Mouse (Mus musculus) testis, postnatal 10 days (tissue): ENCODE data around the gene Rd3.
A peak's percentile ranks its signal among the peaks of the same experiment; 100 is the strongest.

Experiments used
- DNase-seq: peaks from one replicate; pipeline ENCODE4 v3.0.0; 2021; ENCODE audit warnings: low spot score

The Rd3 gene

GRCm38 (mm10) chr1:191977187-191977586 lies at the start of gene Rd3:
Rd3 (plus strand) TSS chr1:191977370.
- DNase-seq = peak; percentile 71

GRCm38 (mm10) chr1:191928345-191928744 lies 48.8 kb upstream of the Rd3 start:
- DNase-seq = no peak

- DNase-seq = no peak
These were observed 48.1 kb upstream of the Rd3 start for GRCm38 (mm10) chr1:191929065-191929464.

GRCm38 (mm10) chr1:191929897-191930524 lies 47.2 kb upstream of the Rd3 start:
- DNase-seq = no peak

GRCm38 (mm10) chr1:191930525-191931105 lies 46.6 kb upstream of the Rd3 start:
- no peak for DNase-seq

GRCm38 (mm10) chr1:191932286-191932985 lies 44.7 kb upstream of the Rd3 start:
- DNase-seq = no peak

- no peak for DNase-seq
These were observed 44.1 kb upstream of the Rd3 start for GRCm38 (mm10) chr1:191932986-191933632.

- peak; percentile 27 for DNase-seq
These were observed 33.5 kb upstream of the Rd3 start for GRCm38 (mm10) chr1:191943638-191944037.

GRCm38 (mm10) chr1:191945341-191945740 lies 31.8 kb upstream of the Rd3 start:
- peak; percentile 35 for DNase-seq

GRCm38 (mm10) chr1:191945756-191946155 lies 31.4 kb upstream of the Rd3 start:
- DNase-seq = peak; percentile 44

- peak; percentile 41 for DNase-seq
These were observed 30.9 kb upstream of the Rd3 start for GRCm38 (mm10) chr1:191946261-191946660.

GRCm38 (mm10) chr1:191946835-191947234 lies 30.3 kb upstream of the Rd3 start:
- peak; percentile 36 for DNase-seq

GRCm38 (mm10) chr1:191947796-191948195 lies 29.4 kb upstream of the Rd3 start:
- DNase-seq = no peak

GRCm38 (mm10) chr1:191948600-191948999 lies 28.6 kb upstream of the Rd3 start:
- no peak for DNase-seq

GRCm38 (mm10) chr1:191950611-191951010 lies 26.6 kb upstream of the Rd3 start:
- DNase-seq = no peak

GRCm38 (mm10) chr1:191952733-191953335 lies 24.3 kb upstream of the Rd3 start:
- DNase-seq = no peak

GRCm38 (mm10) chr1:191955101-191955500 lies 22.1 kb upstream of the Rd3 start:
- no peak for DNase-seq

- no peak for DNase-seq
These were observed 20.9 kb upstream of the Rd3 start for GRCm38 (mm10) chr1:191956261-191956660.

GRCm38 (mm10) chr1:191956871-191957270 lies 20.3 kb upstream of the Rd3 start:
- no peak for DNase-seq

- DNase-seq = no peak
These were observed 19.8 kb upstream of the Rd3 start for GRCm38 (mm10) chr1:191957321-191957720.

GRCm38 (mm10) chr1:191960946-191961345 lies 16.2 kb upstream of the Rd3 start:
- no peak for DNase-seq

- no peak for DNase-seq
These were observed 13.8 kb upstream of the Rd3 start for GRCm38 (mm10) chr1:191963413-191963812.
